Mouse (Mus musculus): ENCODE results near the gene Pecam1.
"Not testable (repeated sequence)": the region's sequence is repeated elsewhere in the genome, so short reads cannot be mapped to it uniquely, and the experiment has no call there.

The Pecam1 gene

GRCm38 (mm10) chr11:106728402-106729366 lies 21.7 kb downstream of the Pecam1 start:
- no peak for DNase-seq (ENCODE audit: low spot score in 2 of 2)

GRCm38 (mm10) chr11:106727967-106728366 lies 22.5 kb downstream of the Pecam1 start:
- DNase-seq (ENCODE audit: low spot score in 2 of 2), result no peak

- DNase-seq (ENCODE audit: low spot score in 2 of 2), result not testable (repeated sequence)
Observed at GRCm38 (mm10) chr11:106724916-106725235, 25.6 kb downstream of the Pecam1 start.

- DNase-seq (ENCODE audit: low spot score in 2 of 2), result no peak
Observed at GRCm38 (mm10) chr11:106724176-106724915, 26.1 kb downstream of the Pecam1 start.

- DNase-seq (ENCODE audit: low spot score in 2 of 2), result no peak
Observed at GRCm38 (mm10) chr11:106723611-106724125, 26.8 kb downstream of the Pecam1 start.

GRCm38 (mm10) chr11:106722831-106723361 lies 27.5 kb downstream of the Pecam1 start:
- DNase-seq (ENCODE audit: low spot score in 2 of 2), result no peak

- no peak for DNase-seq (ENCODE audit: low spot score in 2 of 2)
Observed at GRCm38 (mm10) chr11:106720379-106720778, 30.0 kb downstream of the Pecam1 start.

GRCm38 (mm10) chr11:106716568-106716967 lies 33.9 kb downstream of the Pecam1 start:
- no peak for DNase-seq (ENCODE audit: low spot score in 2 of 2)

GRCm38 (mm10) chr11:106715066-106715465 lies 35.4 kb downstream of the Pecam1 start:
- DNase-seq (ENCODE audit: low spot score in 2 of 2), result no peak

- no peak for DNase-seq (ENCODE audit: low spot score in 2 of 2)
Observed at GRCm38 (mm10) chr11:106710789-106711188, 39.6 kb downstream of the Pecam1 start.

- DNase-seq (ENCODE audit: low spot score in 2 of 2), result no peak
Observed at GRCm38 (mm10) chr11:106709227-106709985, 41.0 kb downstream of the Pecam1 start.

GRCm38 (mm10) chr11:106707866-106708265 lies 42.6 kb downstream of the Pecam1 start:
- DNase-seq (ENCODE audit: low spot score in 2 of 2), result no peak

GRCm38 (mm10) chr11:106707085-106707484 lies 43.3 kb downstream of the Pecam1 start:
- DNase-seq (ENCODE audit: low spot score in 2 of 2), result no peak

GRCm38 (mm10) chr11:106706212-106706611 lies 44.2 kb downstream of the Pecam1 start:
- DNase-seq (ENCODE audit: low spot score in 2 of 2), result no peak

- DNase-seq (ENCODE audit: low spot score in 2 of 2), result no peak
Observed at GRCm38 (mm10) chr11:106704399-106705111, 45.9 kb downstream of the Pecam1 start.

- no peak for DNase-seq (ENCODE audit: low spot score in 2 of 2)
Observed at GRCm38 (mm10) chr11:106703931-106704330, 46.5 kb downstream of the Pecam1 start.

GRCm38 (mm10) chr11:106702584-106702983 lies 47.8 kb downstream of the Pecam1 start:
- DNase-seq (ENCODE audit: low spot score in 2 of 2), result no peak

GRCm38 (mm10) chr11:106701589-106701988 lies 48.8 kb downstream of the Pecam1 start:
- DNase-seq (ENCODE audit: low spot score in 2 of 2), result no peak

- no peak for DNase-seq (ENCODE audit: low spot score in 2 of 2)
Observed at GRCm38 (mm10) chr11:106699083-106699482, 51.3 kb downstream of the Pecam1 start.

- DNase-seq (ENCODE audit: low spot score in 2 of 2), result no peak
Observed at GRCm38 (mm10) chr11:106698289-106698688, 52.1 kb downstream of the Pecam1 start.

GRCm38 (mm10) chr11:106695917-106696316 lies 54.5 kb downstream of the Pecam1 start:
- DNase-seq (ENCODE audit: low spot score in 2 of 2), result no peak
